Mouse (Mus musculus): Measurements from ENCODE around the gene Chuk. TPM values are rescaled to one million over a fixed set of nuclear protein-coding genes. Genes with fewer than 3 reads are reported as not detected.
"Not testable (repeated sequence)": the region's sequence is repeated elsewhere in the genome, so short reads cannot be mapped to it uniquely, and the experiment has no call there.

Gene Chuk
- polyA plus RNA-seq, 1 experiment from 2014 or later: 35.1 TPM

DNA sequence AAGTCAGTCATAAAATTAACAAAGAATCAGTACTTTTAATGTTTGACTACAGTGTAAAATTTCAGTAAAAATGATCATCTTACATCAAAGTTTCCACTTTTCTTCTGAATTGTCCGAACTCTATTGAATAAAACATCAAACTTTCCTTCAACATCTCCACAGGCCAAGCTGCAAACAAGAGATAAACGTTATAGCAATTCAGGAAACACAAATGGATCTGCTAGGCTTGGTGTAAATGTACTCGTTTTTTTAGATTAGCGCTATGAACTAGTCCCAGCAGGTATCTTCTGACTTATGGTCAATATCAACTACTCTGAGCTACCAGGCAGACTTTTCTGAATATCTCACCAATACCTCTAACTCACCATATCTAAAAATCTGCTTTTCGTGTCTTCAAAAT is 25.6 kb upstream of the Chuk start:
- H3K4me2 ChIP-seq: no peak overlapping the region
- peaks cover 10% of the 10 kb centered on the region for H3K4me1 ChIP-seq
- no peaks in the 10 kb centered on the region for H3K9me3 ChIP-seq
- H3K9ac ChIP-seq: no peak overlapping the region
- no peak for ATAC-seq (ENCODE audit: insufficient number of reproducible peaks, low FRiP score, low TSS enrichment, low read depth)
- H3K27ac ChIP-seq: no peak overlapping the region
- H3K27me3 ChIP-seq: no peaks in the 10 kb centered on the region
- H3K4me3 ChIP-seq: no peak overlapping the region
- WGBS: 87% methylated on average over 5 of the region's 5 CpGs
- H3K36me3 ChIP-seq: peaks cover 43% of the 10 kb centered on the region

- no peak for ATAC-seq (ENCODE audit: insufficient number of reproducible peaks, low FRiP score, low TSS enrichment, low read depth)
- H3K9me3 ChIP-seq: no peaks in the 10 kb centered on the region
- H3K4me3 ChIP-seq: no peak overlapping the region
- no peak overlapping the region for H3K9ac ChIP-seq
- H3K27me3 ChIP-seq: no peaks in the 10 kb centered on the region
- no peaks in the 10 kb centered on the region for H3K4me1 ChIP-seq
- peaks cover 79% of the 10 kb centered on the region for H3K36me3 ChIP-seq
- no peak overlapping the region for H3K27ac ChIP-seq
- no peak overlapping the region for H3K4me2 ChIP-seq
- whole genome bisulfite sequencing: 74% methylated on average over 2 of the region's 2 CpGs
These were observed 21.3 kb upstream of the Chuk start for GRCm38 (mm10) chr19:44128560-44128959.

DNA sequence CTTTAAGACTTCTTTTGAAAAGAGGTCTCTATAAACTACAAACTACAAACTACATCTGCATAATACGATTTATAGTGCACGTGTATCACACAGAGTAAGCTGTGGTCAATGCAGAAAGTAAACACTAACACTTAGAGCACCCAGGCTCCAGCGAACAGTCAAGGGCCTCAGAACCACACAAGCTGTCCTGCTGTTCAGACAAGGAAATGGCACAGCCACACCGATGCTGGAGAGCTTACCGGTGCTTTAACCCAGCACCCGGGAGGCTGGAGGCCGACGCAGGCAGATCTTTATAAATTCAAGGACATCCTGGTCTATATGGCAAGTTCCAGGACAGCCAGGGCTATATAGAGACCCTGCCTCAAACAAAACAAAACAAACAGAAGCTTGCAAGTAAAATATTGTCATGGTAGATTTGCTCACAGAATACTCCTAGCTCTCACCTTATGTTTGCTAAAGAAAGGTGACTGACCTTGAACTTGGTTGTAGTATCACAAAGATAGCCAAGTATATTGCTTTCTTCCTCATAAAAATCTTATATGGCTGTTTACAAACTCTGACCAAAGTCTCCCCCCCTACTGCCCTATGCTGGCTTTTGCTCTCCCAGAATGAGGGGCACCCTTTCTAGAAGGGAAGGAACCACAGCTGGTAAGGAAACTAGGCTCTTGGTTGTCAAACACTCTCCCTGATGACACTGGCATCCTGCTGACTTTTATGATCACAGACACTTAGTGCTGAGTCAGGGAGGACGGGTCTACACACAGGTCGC is 20.6 kb upstream of the Chuk start:
- peaks cover 86% of the 10 kb centered on the region for H3K36me3 ChIP-seq
- no peaks in the 10 kb centered on the region for H3K27me3 ChIP-seq
- H3K9ac ChIP-seq: no peak overlapping the region
- H3K4me2 ChIP-seq: no peak overlapping the region
- 92% methylated on average over 10 of the region's 10 CpGs for WGBS
- H3K9me3 ChIP-seq: no peaks in the 10 kb centered on the region
- no peak overlapping the region for H3K4me3 ChIP-seq
- no peaks in the 10 kb centered on the region for H3K4me1 ChIP-seq
- no peak overlapping the region for H3K27ac ChIP-seq
- ATAC-seq (ENCODE audit: insufficient number of reproducible peaks, low FRiP score, low TSS enrichment, low read depth): no peak

GRCm38 (mm10) chr19:44121137-44121536 is 13.9 kb upstream of the Chuk start:
- Histone ChIP-seq H3K27ac (no peak overlapping the region), H3K9ac (no peak overlapping the region), H3K9me3 (no peaks in the 10 kb centered on the region), H3K4me3 (no peak overlapping the region), H3K27me3 (no peaks in the 10 kb centered on the region), H3K36me3 (peaks cover 77% of the 10 kb centered on the region), H3K4me1 (no peaks in the 10 kb centered on the region), H3K4me2 (no peak overlapping the region)
- WGBS: 92% methylated on average over 7 of the region's 7 CpGs
- ATAC-seq (ENCODE audit: insufficient number of reproducible peaks, low FRiP score, low TSS enrichment, low read depth): no peak

- not testable (repeated sequence) for H3K27me3 ChIP-seq; H3K9ac ChIP-seq; H3K27ac ChIP-seq; H3K9me3 ChIP-seq; H3K4me3 ChIP-seq; H3K4me1 ChIP-seq; H3K4me2 ChIP-seq; ATAC-seq (ENCODE audit: insufficient number of reproducible peaks, low FRiP score, low TSS enrichment, low read depth)
- peaks cover 77% of the 10 kb centered on the region for H3K36me3 ChIP-seq
- 91% methylated on average over 9 of the region's 9 CpGs for WGBS
These were observed 13.4 kb upstream of the Chuk start for GRCm38 (mm10) chr19:44120686-44121085.

DNA sequence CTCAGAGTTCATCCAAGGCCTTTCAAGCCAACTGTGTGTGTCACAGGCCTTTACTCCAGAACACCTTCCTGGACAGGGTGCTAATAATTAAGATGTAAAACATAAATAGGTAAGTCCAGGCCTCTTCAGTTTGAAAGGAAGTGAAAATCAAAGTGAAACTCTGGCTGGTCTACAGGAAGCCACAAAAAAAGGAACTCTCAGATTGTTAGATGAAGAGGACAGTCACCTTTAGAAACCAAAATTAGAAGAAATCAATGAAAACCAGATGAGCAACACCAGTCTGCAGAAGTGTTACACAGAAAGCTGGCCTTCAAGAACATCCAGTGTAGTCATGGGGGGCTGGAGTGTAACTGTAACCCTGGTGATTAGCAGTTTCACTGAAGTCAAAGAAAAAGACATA is 10.5 kb upstream of the Chuk start:
- H3K36me3 ChIP-seq: peaks cover 68% of the 10 kb centered on the region

GRCm38 (mm10) chr19:44111706-44112105 is 4.4 kb upstream of the Chuk start:
- Histone ChIP-seq H3K27ac (no peak overlapping the region), H3K9ac (no peak overlapping the region), H3K36me3 (peaks cover 63% of the 10 kb centered on the region), H3K9me3 (no peaks in the 10 kb centered on the region), H3K4me3 (no peak overlapping the region), H3K27me3 (no peaks in the 10 kb centered on the region), H3K4me2 (no peak overlapping the region), H3K4me1 (peaks cover 13% of the 10 kb centered on the region)
- WGBS: 62% methylated on average over 7 of the region's 7 CpGs
- no peak for ATAC-seq (ENCODE audit: insufficient number of reproducible peaks, low FRiP score, low TSS enrichment, low read depth)

More for the DNA sequence above, 10.5 kb upstream of the Chuk start:
- Histone ChIP-seq H3K4me2 (no peak overlapping the region), H3K9me3 (no peaks in the 10 kb centered on the region), H3K27ac (no peak overlapping the region), H3K27me3 (no peaks in the 10 kb centered on the region), H3K4me3 (no peak overlapping the region), H3K9ac (no peak overlapping the region), H3K4me1 (no peaks in the 10 kb centered on the region)
- ATAC-seq (ENCODE audit: insufficient number of reproducible peaks, low FRiP score, low TSS enrichment, low read depth): no peak

DNA sequence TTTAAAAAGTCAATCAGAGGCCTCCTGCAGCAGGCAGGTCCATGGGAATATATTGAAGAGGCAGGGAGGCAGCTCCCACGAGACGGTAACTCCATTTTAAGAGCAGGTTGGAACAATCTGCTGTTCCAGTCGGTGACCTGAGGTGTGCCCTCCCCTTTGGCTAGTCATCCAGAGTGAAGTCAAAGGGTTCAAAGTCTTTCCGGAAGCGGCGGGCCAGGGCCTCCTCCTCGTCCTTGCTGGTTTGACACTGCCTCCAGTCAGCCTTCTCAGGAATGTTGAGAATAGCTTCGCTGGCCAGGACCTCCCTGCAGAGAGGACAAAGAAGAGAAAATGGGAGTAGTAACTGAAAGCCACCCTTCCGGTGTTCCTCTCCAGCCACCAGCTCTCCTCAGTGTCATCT is 3.1 kb upstream of the Chuk start:
- 88% methylated on average over 9 of the region's 9 CpGs for WGBS
- peaks cover 54% of the 10 kb centered on the region for H3K36me3 ChIP-seq

GRCm38 (mm10) chr19:44108996-44109395 is 1.7 kb upstream of the Chuk start:
- Histone ChIP-seq H3K36me3 (peaks cover 46% of the 10 kb centered on the region), H3K4me1 (peaks cover 20% of the 10 kb centered on the region), H3K9ac (no peak overlapping the region), H3K27me3 (no peaks in the 10 kb centered on the region), H3K9me3 (no peaks in the 10 kb centered on the region), H3K4me3 (no peak overlapping the region), H3K27ac (no peak overlapping the region), H3K4me2 (no peak overlapping the region)
- no peak for ATAC-seq (ENCODE audit: insufficient number of reproducible peaks, low FRiP score, low TSS enrichment, low read depth)

More for the DNA sequence above, 3.1 kb upstream of the Chuk start:
- Histone ChIP-seq H3K27me3 (no peaks in the 10 kb centered on the region), H3K4me3 (no peak overlapping the region), H3K27ac (no peak overlapping the region), H3K4me1 (peaks cover 20% of the 10 kb centered on the region), H3K9ac (no peak overlapping the region), H3K4me2 (no peak overlapping the region), H3K9me3 (no peaks in the 10 kb centered on the region)
- ATAC-seq (ENCODE audit: insufficient number of reproducible peaks, low FRiP score, low TSS enrichment, low read depth): no peak

GRCm38 (mm10) chr19:44107661-44108521 is 611 bp upstream of the Chuk start:
- Histone ChIP-seq H3K4me1 (peaks cover 20% of the 10 kb centered on the region), H3K27me3 (no peaks in the 10 kb centered on the region), H3K27ac (peak overlapping the region; percentile 54), H3K9me3 (no peaks in the 10 kb centered on the region), H3K4me2 (peak overlapping the region; percentile 86), H3K4me3 (peak overlapping the region; percentile 94), H3K36me3 (peaks cover 35% of the 10 kb centered on the region), H3K9ac (peak overlapping the region; percentile 93)
- WGBS: 29% methylated on average over 22 of the region's 22 CpGs
- ATAC-seq (ENCODE audit: insufficient number of reproducible peaks, low FRiP score, low TSS enrichment, low read depth): no peak

DNA sequence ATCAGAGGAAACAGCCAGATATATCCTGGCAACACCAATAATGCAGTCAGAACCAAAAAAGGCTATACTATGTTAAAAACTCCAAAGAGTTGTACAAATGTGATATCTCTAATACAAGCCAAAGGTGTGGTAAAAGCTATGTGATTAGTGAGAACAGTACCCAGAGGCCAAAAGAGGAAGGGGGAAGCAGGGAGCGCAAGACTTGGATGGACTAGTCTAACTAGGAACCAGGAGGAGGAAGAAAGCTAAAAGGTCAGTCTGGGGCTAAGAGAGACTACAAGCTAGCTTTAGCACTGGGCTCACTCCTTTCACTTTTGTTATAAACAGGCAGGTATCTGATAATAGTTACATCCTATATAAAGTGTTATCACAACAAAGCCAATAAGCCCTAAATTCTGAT is 2.9 kb downstream of the Chuk start:
- H3K4me3 ChIP-seq: no peak overlapping the region
- no peaks in the 10 kb centered on the region for H3K27me3 ChIP-seq
- no peak for ATAC-seq (ENCODE audit: insufficient number of reproducible peaks, low FRiP score, low TSS enrichment, low read depth)
- WGBS: 88% methylated on average over 1 of the region's 1 CpGs
- no peak overlapping the region for H3K4me2 ChIP-seq
- peaks cover 20% of the 10 kb centered on the region for H3K4me1 ChIP-seq
- H3K36me3 ChIP-seq: peaks cover 10% of the 10 kb centered on the region
- no peaks in the 10 kb centered on the region for H3K9me3 ChIP-seq
- no peak overlapping the region for H3K9ac ChIP-seq
- H3K27ac ChIP-seq: no peak overlapping the region

DNA sequence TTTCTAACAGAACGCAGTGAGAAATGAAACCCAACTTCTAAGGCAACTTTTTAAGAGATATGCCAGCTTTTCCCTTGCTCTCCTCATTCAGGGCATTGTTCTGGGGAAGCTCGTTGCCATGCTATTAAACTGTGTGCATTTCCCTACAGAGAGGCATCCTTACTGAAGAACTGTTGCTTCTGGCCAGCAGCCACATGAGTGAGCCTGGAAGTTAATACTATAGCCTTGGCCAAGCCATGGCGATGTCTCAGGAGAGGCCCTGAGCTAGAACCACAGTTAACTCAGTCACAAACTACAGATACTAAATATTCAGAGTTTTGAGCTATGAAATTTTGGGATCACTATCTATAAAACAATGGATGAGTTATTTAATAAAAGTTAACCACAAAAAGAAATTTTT is 4.3 kb downstream of the Chuk start:
- ATAC-seq (ENCODE audit: insufficient number of reproducible peaks, low FRiP score, low TSS enrichment, low read depth): no peak
- H3K4me3 ChIP-seq: no peak overlapping the region
- WGBS: 80% methylated on average over 3 of the region's 3 CpGs
- H3K27me3 ChIP-seq: no peaks in the 10 kb centered on the region
- no peak overlapping the region for H3K4me2 ChIP-seq
- H3K9ac ChIP-seq: no peak overlapping the region
- peaks cover 6% of the 10 kb centered on the region for H3K36me3 ChIP-seq
- no peaks in the 10 kb centered on the region for H3K9me3 ChIP-seq
- peaks cover 10% of the 10 kb centered on the region for H3K4me1 ChIP-seq
- H3K27ac ChIP-seq: no peak overlapping the region
